Mouse (Mus musculus) T-helper 2 cell (primary cell): ENCODE data around the gene Epor.

Source experiments
- in situ Hi-C: fragments of 300-600 bp; cut with MboI, MseI; formaldehyde crosslinking; loops from one replicate; pipeline ENCODE4 v1.15.1; 2025; ENCODE audit warnings: high pct_unique_total_duplicates

Gene Epor

GRCm38 (mm10) chr9:21909474-21910223 lies 53.7 kb downstream of the Epor start:
- in situ Hi-C loops: no loop called here
